Mouse (Mus musculus) brain, embryonic 14.5 days (tissue): Measurements from ENCODE around the gene Alk.

Source experiments
- CTCF ChIP-seq: fragments of 200-500 bp; IDR thresholded peaks from 2 replicates; pipeline ENCODE4 v1.5.1; 2012; ENCODE audit warnings: inconsistent platforms, mild to moderate bottlenecking, moderate library complexity, borderline replicate concordance; ENCODE audit not compliant: insufficient read depth, insufficient read length; ENCODE audit errors: extremely low read depth
- POLR2A ChIP-seq: fragments of 200-500 bp; IDR thresholded peaks from 2 replicates; pipeline ENCODE4 v1.6.1; 2012; ENCODE audit warnings: mild to moderate bottlenecking, inconsistent platforms, borderline replicate concordance; ENCODE audit not compliant: poor library complexity, insufficient read depth, insufficient read length, severe bottlenecking; ENCODE audit errors: extremely low read depth

DNA sequence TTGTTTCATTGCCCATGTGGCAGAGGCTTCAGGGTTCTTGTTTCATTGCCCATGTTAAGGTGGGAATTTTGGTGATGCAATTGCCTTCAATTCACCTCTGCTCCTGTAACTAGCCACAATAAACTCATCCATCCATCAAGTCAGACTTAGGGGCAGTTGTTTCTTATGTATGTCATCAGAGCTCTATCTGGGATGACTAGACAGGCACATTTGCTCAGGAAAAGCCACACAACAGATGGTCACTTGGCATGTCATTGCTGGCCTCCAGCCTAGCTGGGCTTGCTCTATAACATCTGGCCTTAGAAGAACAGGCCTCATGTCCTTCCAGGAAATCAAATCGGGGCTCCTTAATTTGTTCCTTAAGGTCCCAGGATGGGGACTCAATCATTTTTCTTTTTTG is 610.3 kb downstream of the Alk start:
- TF ChIP-seq POLR2A (no peak), CTCF (no peak)
